Mouse (Mus musculus): ENCODE measurements around the gene Nf2.

DNA sequence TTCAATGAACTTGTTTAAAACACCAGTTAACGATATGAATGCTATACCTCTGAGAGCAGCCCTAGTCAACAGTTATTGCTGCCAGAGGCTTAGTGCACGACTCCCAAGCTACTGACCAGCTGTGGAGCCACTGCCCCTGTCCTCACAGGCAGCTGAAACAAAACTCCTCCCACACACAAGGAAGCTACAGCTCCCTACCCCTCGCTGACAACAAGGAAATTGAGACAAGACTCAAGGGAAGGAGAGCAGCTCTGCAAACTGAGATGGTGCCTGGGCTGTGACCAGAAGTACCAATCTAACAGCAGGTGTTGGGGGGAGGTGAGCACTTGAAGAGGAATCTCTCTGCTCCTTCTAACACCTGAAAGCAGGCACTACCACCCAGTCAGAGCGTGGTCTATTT lies 48.7 kb downstream of the Nf2 start:
- TF ChIP-seq EP300 (IDR thresholded peaks at IDR 0.05; ENCODE audit: low read depth): no peak
- no peak for TF ChIP-seq CTCF (IDR thresholded peaks at IDR 0.05; ENCODE audit: low read depth)
